Mouse (Mus musculus) small intestine, adult 2 months (tissue): ENCODE measurements around the gene Vps37d.

Experiments
- CTCF ChIP-seq: fragments of 200-500 bp; IDR thresholded peaks from 2 replicates; pipeline ENCODE4 v1.5.1; 2012; ENCODE audit warnings: low read depth, mild to moderate bottlenecking, control low read depth, inconsistent platforms, low read length, moderate library complexity, mixed read lengths; ENCODE audit not compliant: insufficient replicate concordance, insufficient read length; ENCODE audit errors: extremely low read depth
- POLR2A ChIP-seq: fragments of 200-500 bp; IDR thresholded peaks from 2 replicates; pipeline ENCODE4 v1.6.1; 2012; ENCODE audit warnings: low read depth, mild to moderate bottlenecking, control low read depth, inconsistent platforms, low read length, moderate library complexity

DNA sequence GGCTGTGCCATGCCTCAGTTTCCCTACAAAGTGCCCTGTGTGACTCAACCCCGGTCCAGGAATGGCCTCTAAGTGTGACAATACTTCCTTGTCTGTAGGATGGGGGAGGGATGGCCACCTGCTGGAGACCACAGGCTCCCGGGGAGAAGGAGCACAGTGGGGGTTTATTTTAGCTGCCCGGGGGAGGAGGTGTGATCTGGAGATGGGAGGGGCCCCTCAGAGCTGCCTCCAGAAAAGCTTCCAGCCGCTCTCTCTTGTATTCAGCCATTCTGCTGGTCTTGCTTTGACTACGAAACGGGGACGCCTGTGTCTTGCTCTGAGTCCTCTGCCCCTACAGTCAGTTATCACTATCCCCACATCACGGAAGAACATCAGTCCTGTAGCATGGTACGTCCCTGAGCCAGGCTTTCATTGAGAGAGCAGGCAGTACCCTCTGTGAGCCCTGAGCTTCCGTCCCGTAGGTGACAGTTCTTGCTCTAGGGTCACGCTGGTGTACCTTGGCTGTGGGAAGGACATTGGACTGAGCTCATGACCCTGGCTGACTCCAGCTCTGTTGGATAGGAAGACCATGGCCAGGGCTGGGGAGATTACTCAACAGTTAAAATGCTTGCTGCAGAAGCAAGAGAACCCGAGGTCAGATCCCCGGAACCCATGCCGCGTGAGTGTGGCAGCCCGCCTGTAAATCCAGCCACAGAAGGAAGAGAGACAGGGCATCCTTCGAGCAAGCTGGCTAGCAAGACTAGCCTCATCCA is 42.3 kb downstream of the Vps37d start:
- no peak for TF ChIP-seq POLR2A
- TF ChIP-seq CTCF = no peak
